Mouse (Mus musculus): ENCODE data around the gene Smdt1. TPM values are rescaled to one million over a fixed set of nuclear protein-coding genes. Genes with fewer than 3 reads are reported as not detected.
"Not testable (repeated sequence)": the region's sequence is repeated elsewhere in the genome, so short reads cannot be mapped to it uniquely, and the experiment has no call there.

Gene Smdt1
- polyA plus RNA-seq, 1 experiment: 394 TPM

DNA sequence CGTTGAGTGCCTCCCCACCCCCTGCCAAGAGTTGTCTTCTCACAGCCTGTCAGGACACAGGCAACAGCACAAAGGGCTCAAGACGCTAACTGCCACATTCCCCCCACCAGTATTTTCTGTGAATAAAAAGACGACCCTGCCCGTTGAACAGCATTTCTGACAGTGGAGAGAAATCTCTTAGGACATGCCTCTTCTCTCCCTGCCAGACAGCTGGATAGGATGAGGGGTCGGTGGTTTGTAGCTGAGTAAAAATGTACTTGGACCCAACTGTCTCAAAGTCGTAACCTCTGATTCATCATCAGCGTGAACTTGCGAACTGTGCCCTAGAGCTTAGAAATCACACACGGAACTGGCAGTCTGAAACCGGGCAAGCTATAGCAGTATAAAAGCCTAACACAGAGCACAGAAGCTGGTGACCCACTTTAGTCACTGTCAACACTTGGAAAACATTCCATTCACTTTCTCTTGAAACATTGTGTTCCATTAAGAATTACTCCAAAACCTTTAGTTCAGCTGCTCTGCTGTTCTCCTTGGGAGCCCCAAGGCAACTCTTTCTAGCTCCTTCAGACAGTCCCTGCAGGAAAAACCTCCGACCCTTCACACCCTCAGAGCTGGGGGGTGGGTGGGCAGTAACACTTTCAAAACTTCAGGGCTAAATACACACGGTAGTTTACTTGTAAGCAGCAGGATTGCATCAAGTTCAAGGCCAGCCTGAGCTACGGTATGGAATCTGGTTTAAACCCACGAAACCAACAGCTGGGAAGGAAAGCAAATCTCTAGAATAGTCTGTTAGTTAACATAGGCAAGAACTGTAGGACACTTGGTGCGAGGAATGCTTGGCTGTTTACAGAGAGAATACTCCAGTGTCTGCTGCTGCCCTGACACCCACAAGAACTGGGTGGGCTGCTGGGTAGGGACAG lies 39.8 kb downstream of the Smdt1 start:
- Histone ChIP-seq H3K36me3 (ENCODE audit: control insufficient read depth, insufficient read depth, low read length) (peaks cover 2% of the 10 kb centered on the region; the same call in 1 of the 2 replicates), H3K27ac (ENCODE audit: insufficient read depth, low read depth, low read length) (peak overlapping the region; percentile 97), H3K4me1 (ENCODE audit: control insufficient read depth, insufficient read depth, insufficient read length, low read length) (peaks cover 13% of the 10 kb centered on the region), H3K27me3 (ENCODE audit: control insufficient read depth, insufficient read depth, low read length) (no peaks in the 10 kb centered on the region), H3K4me3 (ENCODE audit: low read depth, low read length) (peak overlapping the region; percentile 39)
- TF ChIP-seq POLR2A (IDR thresholded peaks at IDR 0.05; ENCODE audit: low read depth, low read length): no peak
- TF ChIP-seq CTCF (IDR thresholded peaks at IDR 0.05; ENCODE audit: extremely low read depth, insufficient read length, insufficient replicate concordance, low read depth, low read length): no peak
- WGBS: 42% methylated on average over 15 of the region's 15 CpGs

- WGBS: 11% methylated on average over 7 of the region's 7 CpGs
- 0 out of 2 replicates have a peak, but pooled peaks have one; percentile 31 for TF ChIP-seq POLR2A (IDR thresholded peaks at IDR 0.05; ENCODE audit: low read depth, low read length)
- TF ChIP-seq CTCF (IDR thresholded peaks at IDR 0.05; ENCODE audit: extremely low read depth, insufficient read length, insufficient replicate concordance, low read depth, low read length): no peak
- Histone ChIP-seq H3K4me1 (ENCODE audit: control insufficient read depth, insufficient read depth, insufficient read length, low read length) (peaks cover 13% of the 10 kb centered on the region), H3K27ac (ENCODE audit: insufficient read depth, low read depth, low read length) (peak overlapping the region; percentile 97), H3K4me3 (ENCODE audit: low read depth, low read length) (peak overlapping the region; percentile 74), H3K36me3 (ENCODE audit: control insufficient read depth, insufficient read depth, low read length) (no peaks in the 10 kb centered on the region; the same call in 1 of the 2 replicates), H3K27me3 (ENCODE audit: control insufficient read depth, insufficient read depth, low read length) (no peaks in the 10 kb centered on the region)
These were observed 40.7 kb downstream of the Smdt1 start for GRCm38 (mm10) chr15:82379511-82379870.

- Histone ChIP-seq H3K36me3 (ENCODE audit: control insufficient read depth, insufficient read depth, low read length) (no peaks in the 10 kb centered on the region), H3K4me3 (ENCODE audit: low read depth, low read length) (peak within 1 kb of the TSS; percentile 74), H3K27ac (ENCODE audit: insufficient read depth, low read depth, low read length) (peak within 1 kb of the TSS; percentile 97), H3K27me3 (ENCODE audit: control insufficient read depth, insufficient read depth, low read length) (no peaks in the 10 kb centered on the region), H3K4me1 (ENCODE audit: control insufficient read depth, insufficient read depth, insufficient read length, low read length) (peaks cover 13% of the 10 kb centered on the region)
- WGBS: 4% methylated on average over 18 of the region's 24 CpGs
- TF ChIP-seq CTCF (IDR thresholded peaks at IDR 0.05; ENCODE audit: extremely low read depth, insufficient read length, insufficient replicate concordance, low read depth, low read length) (no peak), POLR2A (IDR thresholded peaks at IDR 0.05; ENCODE audit: low read depth, low read length) (0 out of 2 replicates have a peak, but pooled peaks have one; percentile 2)
These were observed 41.3 kb downstream of the Smdt1 start, which contains the start of gene Cyp2d22 for GRCm38 (mm10) chr15:82379871-82380713. Gene Cyp2d22 (minus strand): TSS chr15:82380260.

- peak overlapping the region; percentile 74 for H3K4me3 ChIP-seq (ENCODE audit: low read depth, low read length)
- H3K36me3 ChIP-seq (ENCODE audit: control insufficient read depth, insufficient read depth, low read length): no peaks in the 10 kb centered on the region
- 57% methylated on average over 7 of the region's 7 CpGs for WGBS
- peak overlapping the region; percentile 65; the same call in 1 of the 2 replicates for H3K27ac ChIP-seq (ENCODE audit: insufficient read depth, low read depth, low read length)
- TF ChIP-seq POLR2A (IDR thresholded peaks at IDR 0.05; ENCODE audit: low read depth, low read length) (no peak), CTCF (IDR thresholded peaks at IDR 0.05; ENCODE audit: extremely low read depth, insufficient read length, insufficient replicate concordance, low read depth, low read length) (no peak)
- peaks cover 13% of the 10 kb centered on the region for H3K4me1 ChIP-seq (ENCODE audit: control insufficient read depth, insufficient read depth, insufficient read length, low read length)
- H3K27me3 ChIP-seq (ENCODE audit: control insufficient read depth, insufficient read depth, low read length): no peaks in the 10 kb centered on the region
These were observed 41.9 kb downstream of the Smdt1 start for GRCm38 (mm10) chr15:82380714-82381062.

DNA sequence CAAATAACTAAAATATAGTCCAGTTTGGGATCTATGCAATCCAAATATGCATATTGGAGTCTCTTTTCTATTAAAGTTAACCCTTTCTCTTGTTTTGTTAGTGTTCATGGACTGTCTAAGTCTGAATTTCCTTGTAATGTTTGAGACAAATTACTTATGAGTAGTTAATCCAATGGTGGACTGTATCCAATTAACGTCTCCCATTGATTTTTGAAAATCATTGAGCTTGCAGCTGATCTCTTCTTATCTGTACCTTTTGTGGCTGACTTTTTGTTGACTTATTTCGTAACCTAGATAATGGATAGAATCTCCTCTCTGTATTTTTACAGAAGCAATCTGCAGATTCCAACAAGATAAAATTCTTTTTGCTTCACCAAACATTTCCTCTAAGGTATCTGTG lies 43.7 kb downstream of the Smdt1 start:
- Histone ChIP-seq H3K27me3 (ENCODE audit: control insufficient read depth, insufficient read depth, low read length) (no peaks in the 10 kb centered on the region), H3K4me1 (ENCODE audit: control insufficient read depth, insufficient read depth, insufficient read length, low read length) (peaks cover 12% of the 10 kb centered on the region; the same call in 1 of the 2 replicates), H3K4me3 (ENCODE audit: low read depth, low read length) (no peak overlapping the region), H3K36me3 (ENCODE audit: control insufficient read depth, insufficient read depth, low read length) (no peaks in the 10 kb centered on the region), H3K27ac (ENCODE audit: insufficient read depth, low read depth, low read length) (no peak overlapping the region)
- WGBS: 45% methylated on average over 2 of the region's 2 CpGs
- TF ChIP-seq CTCF (IDR thresholded peaks at IDR 0.05; ENCODE audit: extremely low read depth, insufficient read length, insufficient replicate concordance, low read depth, low read length) (no peak), POLR2A (IDR thresholded peaks at IDR 0.05; ENCODE audit: low read depth, low read length) (no peak)

GRCm38 (mm10) chr15:82385729-82386128 lies 47.0 kb downstream of the Smdt1 start:
- no peaks in the 10 kb centered on the region for H3K27me3 ChIP-seq (ENCODE audit: control insufficient read depth, insufficient read depth, low read length)
- TF ChIP-seq CTCF (IDR thresholded peaks at IDR 0.05; ENCODE audit: extremely low read depth, insufficient read length, insufficient replicate concordance, low read depth, low read length) (no peak), POLR2A (IDR thresholded peaks at IDR 0.05; ENCODE audit: low read depth, low read length) (no peak)
- H3K27ac ChIP-seq (ENCODE audit: insufficient read depth, low read depth, low read length): no peak overlapping the region
- H3K4me1 ChIP-seq (ENCODE audit: control insufficient read depth, insufficient read depth, insufficient read length, low read length): peaks cover 2% of the 10 kb centered on the region; the same call in 1 of the 2 replicates
- WGBS: 61% methylated on average over 2 of the region's 2 CpGs
- no peaks in the 10 kb centered on the region for H3K36me3 ChIP-seq (ENCODE audit: control insufficient read depth, insufficient read depth, low read length)
- no peak overlapping the region for H3K4me3 ChIP-seq (ENCODE audit: low read depth, low read length)

DNA sequence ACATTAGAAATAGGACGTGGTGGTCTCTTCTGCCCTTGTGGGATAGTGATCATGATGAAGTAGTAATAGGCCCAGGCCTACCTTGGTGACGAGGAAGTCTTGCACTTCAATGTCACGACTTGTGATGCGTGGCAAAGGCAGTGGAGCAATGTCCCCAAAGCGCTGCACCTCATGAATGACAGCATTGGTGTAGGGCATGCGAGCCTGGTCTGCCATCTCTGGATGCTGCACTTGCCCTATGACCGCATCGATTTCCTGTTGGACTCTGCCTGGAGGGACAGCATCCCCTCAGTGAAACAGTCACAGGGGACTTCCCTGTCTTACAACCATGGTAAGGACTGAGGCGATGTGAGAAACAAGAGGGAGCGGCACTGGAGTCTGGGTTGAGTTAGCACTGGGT lies 51.2 kb downstream of the Smdt1 start:
- not testable (repeated sequence) for H3K27me3 ChIP-seq (ENCODE audit: control insufficient read depth, insufficient read depth, low read length); H3K36me3 ChIP-seq (ENCODE audit: control insufficient read depth, insufficient read depth, low read length); H3K27ac ChIP-seq (ENCODE audit: insufficient read depth, low read depth, low read length); H3K4me3 ChIP-seq (ENCODE audit: low read depth, low read length); H3K4me1 ChIP-seq (ENCODE audit: control insufficient read depth, insufficient read depth, insufficient read length, low read length)
- WGBS: 94% methylated on average over 10 of the region's 10 CpGs

DNA sequence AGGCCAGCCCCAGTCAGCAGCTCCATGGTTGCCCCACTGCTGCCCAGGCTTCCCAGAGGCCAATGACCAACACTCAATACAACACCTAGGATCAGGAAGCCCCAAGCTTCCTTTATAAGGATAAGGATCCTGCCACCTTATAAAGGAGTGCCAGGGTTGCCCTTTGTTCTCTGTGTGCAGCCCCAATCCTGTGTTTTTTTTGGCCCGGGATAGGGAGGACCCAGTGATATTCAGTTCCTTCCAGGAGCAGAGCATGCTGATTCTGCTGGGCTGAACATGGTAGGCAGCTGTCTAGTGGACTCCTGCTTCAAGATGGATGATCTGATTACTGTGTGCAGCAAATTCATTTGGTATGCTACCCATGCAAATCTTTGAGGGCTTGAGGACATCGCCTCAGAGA lies 55.2 kb downstream of the Smdt1 start, which contains the start of gene Cyp2d11:
Gene Cyp2d11, minus strand, starts transcription at position 101 of the 400 bp plus-strand sequence.
- H3K27ac ChIP-seq (ENCODE audit: insufficient read depth, low read depth, low read length); H3K4me1 ChIP-seq (ENCODE audit: control insufficient read depth, insufficient read depth, insufficient read length, low read length); H3K27me3 ChIP-seq (ENCODE audit: control insufficient read depth, insufficient read depth, low read length); H3K36me3 ChIP-seq (ENCODE audit: control insufficient read depth, insufficient read depth, low read length); H3K4me3 ChIP-seq (ENCODE audit: low read depth, low read length): not testable (repeated sequence)
- 63% methylated on average over 2 of the region's 2 CpGs for WGBS

DNA sequence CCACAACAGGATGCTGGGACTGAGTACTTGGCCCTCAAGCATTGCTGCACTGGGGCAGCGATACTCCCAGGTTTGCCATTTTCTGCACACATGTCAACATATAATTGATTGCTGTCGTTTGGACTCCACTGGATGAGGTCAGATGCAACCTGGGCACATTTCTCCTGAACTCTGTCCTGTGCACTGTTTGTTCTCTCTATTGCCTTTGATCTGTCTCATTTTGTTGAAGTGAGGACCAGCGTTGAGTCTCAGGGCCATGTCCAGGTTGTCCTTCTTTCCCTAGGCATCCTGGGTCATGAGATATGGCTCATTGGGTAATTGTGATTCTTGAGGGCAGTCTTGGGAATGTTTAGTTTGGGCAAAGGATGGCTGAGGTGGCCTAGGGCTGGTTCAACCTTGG lies 57.2 kb downstream of the Smdt1 start:
- not testable (repeated sequence) for H3K36me3 ChIP-seq (ENCODE audit: control insufficient read depth, insufficient read depth, low read length); H3K4me1 ChIP-seq (ENCODE audit: control insufficient read depth, insufficient read depth, insufficient read length, low read length); H3K27me3 ChIP-seq (ENCODE audit: control insufficient read depth, insufficient read depth, low read length); H3K27ac ChIP-seq (ENCODE audit: insufficient read depth, low read depth, low read length); H3K4me3 ChIP-seq (ENCODE audit: low read depth, low read length)
- 58% methylated on average over 3 of the region's 3 CpGs for WGBS
